Mouse (Mus musculus): ENCODE results near the gene Mybbp1a.
"Not testable (repeated sequence)": the region's sequence is repeated elsewhere in the genome, so short reads cannot be mapped to it uniquely, and the experiment has no call there.

The Mybbp1a gene

GRCm38 (mm10) chr11:72413016-72413415, 28.1 kb upstream of the Mybbp1a start:
- no peak for DNase-seq (ENCODE audit: low read depth, low spot score)

GRCm38 (mm10) chr11:72413601-72414190, 27.5 kb upstream of the Mybbp1a start:
- DNase-seq (ENCODE audit: low read depth, low spot score) = no peak

- peak; percentile 42 for DNase-seq (ENCODE audit: low read depth, low spot score)
Measured at GRCm38 (mm10) chr11:72415155-72415554, 26.0 kb upstream of the Mybbp1a start.

GRCm38 (mm10) chr11:72416666-72417065, 24.5 kb upstream of the Mybbp1a start:
- DNase-seq (ENCODE audit: low read depth, low spot score) = no peak

- no peak for DNase-seq (ENCODE audit: low read depth, low spot score)
Measured at GRCm38 (mm10) chr11:72417376-72417775, 23.8 kb upstream of the Mybbp1a start.

GRCm38 (mm10) chr11:72418227-72418626, 22.9 kb upstream of the Mybbp1a start:
- DNase-seq (ENCODE audit: low read depth, low spot score) = no peak

- no peak for DNase-seq (ENCODE audit: low read depth, low spot score)
Measured at GRCm38 (mm10) chr11:72419006-72419405, 22.1 kb upstream of the Mybbp1a start.

GRCm38 (mm10) chr11:72420460-72421122, 20.6 kb upstream of the Mybbp1a start:
- DNase-seq (ENCODE audit: low read depth, low spot score) = no peak

DNA sequence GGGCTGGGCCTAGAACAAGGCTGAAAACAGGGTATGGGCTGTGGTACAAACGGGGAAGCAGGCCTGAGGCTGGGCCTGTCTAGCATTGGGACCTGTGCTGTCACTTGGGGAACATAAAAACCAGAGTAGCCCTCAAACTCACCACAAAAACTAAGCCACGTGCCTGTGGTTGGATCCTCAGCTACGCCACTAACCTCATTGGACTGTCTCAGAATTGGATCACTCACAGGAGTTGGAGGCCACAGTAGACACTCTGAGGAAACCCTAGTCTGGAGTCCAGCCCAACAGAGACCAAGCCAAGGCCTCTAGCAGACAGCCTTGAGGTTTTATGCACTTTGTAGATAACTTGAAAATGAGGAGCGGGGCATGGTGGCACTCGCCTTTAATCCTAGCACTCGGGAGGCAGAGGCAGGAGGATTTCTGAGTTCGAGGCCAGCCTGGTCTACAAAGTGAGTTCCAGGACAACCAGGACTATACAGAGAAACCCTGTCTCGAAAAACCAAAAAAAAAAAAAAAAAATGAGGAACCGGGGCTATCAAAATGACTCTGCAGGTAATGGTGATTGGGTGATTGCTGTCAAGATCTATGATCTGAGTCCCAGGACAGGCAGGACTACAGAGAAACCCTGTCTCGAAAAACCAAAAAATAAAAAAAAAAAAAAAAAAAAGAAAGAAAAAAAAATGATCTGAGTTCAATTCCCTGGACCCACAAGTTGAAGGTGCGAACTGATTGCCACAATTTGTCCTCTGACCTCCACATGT, 19.5 kb upstream of the Mybbp1a start:
- DNase-seq (ENCODE audit: low read depth, low spot score) = no peak

DNA sequence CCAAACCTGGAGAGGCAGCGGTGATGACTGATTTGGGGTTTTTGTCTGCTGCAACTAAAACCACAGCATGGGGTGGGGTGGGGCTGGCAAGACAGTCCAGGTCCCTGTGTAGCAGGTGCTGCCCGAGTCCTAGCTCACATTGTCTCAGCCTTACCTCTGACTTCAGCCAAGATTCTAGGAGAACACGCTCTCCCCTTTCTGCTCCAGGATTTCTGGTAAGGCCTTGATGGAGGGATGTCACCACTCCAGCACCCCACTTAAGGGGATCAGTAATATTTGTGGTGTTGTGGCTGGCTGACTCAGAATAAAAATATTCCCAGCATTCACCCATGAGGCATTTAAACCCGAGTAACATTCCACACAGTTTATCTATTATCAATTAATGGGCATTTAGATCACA, 17.5 kb upstream of the Mybbp1a start:
- no peak for DNase-seq (ENCODE audit: low read depth, low spot score)

GRCm38 (mm10) chr11:72425201-72425600, 16.0 kb upstream of the Mybbp1a start:
- no peak for DNase-seq (ENCODE audit: low read depth, low spot score)

DNA sequence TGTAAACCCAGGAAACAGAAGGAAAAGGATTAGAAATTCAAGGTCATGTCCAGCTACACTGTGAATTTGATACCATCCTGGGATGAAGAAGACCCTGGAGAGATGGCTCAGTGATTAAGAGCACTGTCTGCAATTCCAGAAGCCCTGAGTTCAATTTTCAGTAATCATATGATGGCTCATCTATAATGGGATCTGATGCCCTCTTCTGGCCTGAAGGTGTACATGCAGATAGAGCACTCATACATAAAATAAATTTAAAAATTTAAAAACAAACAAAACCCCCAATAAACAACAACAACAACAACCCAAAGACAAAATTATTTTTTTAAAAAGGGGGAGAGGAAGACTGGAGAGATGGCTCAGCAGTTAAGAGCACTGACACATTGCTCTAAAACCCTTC, 14.3 kb upstream of the Mybbp1a start:
- no peak for DNase-seq (ENCODE audit: low read depth, low spot score)

- DNase-seq (ENCODE audit: low read depth, low spot score) = peak; percentile 61
Measured at GRCm38 (mm10) chr11:72428694-72429093, 12.5 kb upstream of the Mybbp1a start.

DNA sequence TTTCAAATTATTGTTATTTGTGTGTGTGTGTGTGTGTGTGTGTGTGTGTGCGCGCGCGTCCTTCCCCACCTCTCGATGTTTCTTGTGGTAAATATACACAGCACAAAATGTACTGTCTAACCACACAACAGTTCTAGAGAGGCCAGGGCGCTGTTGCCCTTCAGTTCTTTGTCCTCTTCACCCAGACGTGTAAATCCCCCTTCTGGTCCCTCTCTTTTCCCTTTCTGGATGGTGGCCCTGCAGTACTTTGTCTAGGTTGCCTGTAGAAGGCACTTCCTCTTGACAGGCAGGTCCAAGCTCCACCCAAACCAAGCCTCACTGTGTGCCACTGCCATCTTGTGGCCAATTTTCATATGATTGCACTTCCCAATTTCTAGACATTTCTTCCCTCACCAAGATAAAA, 11.9 kb upstream of the Mybbp1a start:
- peak; percentile 54 for DNase-seq (ENCODE audit: low read depth, low spot score)

DNA sequence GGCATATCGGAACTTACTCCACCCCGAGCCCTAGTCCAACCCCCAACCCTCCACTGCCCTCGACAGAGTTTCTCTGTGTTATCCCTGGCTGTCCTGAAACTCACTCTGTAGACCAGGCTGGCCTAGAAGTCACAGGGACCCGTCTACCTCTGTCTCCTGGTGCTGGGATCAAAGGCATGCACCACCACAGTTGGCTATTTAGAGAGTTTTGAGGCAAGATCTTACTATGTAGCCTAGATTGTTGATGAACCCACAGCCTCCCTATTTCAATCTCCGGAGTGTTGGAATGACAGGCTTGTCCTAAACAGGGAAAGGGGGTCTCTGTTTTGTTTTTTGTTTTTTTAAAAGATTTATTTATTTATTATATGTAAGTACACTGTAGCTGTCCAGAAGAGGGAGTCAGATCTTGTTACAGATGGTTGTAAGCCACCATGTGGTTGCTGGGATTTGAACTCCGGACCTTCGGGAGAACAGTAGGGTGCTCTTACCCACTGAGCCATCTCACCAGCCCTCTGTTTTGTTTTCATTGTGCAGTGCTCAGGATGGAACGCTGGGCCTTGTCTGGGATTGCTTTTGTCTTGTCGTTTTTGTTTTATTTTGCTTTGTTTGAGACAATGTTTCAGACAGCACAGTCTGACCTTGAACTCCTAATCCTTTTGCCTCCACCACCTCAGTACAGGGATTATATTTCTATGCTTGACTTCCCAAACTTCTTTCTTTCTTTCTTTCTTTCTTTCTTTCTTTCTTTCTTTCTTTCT, 10.7 kb upstream of the Mybbp1a start:
- DNase-seq (ENCODE audit: low read depth, low spot score) = not testable (repeated sequence)

DNA sequence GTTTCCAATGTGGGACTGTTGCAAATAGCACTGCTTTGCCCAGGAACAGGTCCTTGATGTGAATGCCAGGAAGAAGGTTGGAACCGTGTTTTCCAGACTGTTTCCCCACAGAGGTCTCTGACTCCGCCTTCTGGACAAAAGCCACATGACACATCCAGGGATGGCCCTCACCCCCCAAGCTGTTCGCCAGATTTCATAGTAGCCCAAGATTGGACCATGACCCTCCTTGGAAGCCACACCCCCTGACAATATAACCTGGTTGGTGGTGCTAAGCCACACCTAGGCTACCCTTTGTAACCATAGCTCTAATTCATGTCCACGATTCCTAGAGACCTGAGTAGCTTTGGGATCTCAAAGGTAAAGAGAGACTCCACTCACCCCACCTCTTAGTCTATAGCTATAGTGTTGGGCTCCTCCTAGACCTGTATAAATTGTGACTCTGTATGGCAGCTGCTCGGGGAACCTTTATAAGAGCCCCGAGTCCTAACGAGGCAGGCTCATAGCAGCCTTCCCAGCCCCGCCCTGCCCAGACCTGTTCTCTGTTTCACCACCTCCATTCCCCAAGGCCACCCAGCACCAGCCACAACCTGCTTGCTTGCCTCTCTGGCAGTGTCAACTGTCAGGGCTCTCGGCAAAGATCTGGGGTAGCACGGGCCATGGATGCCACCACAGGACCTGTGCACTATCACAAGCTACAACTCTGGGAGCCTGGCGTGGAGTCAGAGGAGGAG, 6.0 kb upstream of the Mybbp1a start, which contains the start of gene Ggt6:
Ggt6 (plus strand) TSS at position 564 of the 731 bp plus-strand sequence.
- no peak for DNase-seq (ENCODE audit: low read depth, low spot score)

- DNase-seq (ENCODE audit: low read depth, low spot score) = no peak
Measured at GRCm38 (mm10) chr11:72435694-72436045, 5.5 kb upstream of the Mybbp1a start.

DNA sequence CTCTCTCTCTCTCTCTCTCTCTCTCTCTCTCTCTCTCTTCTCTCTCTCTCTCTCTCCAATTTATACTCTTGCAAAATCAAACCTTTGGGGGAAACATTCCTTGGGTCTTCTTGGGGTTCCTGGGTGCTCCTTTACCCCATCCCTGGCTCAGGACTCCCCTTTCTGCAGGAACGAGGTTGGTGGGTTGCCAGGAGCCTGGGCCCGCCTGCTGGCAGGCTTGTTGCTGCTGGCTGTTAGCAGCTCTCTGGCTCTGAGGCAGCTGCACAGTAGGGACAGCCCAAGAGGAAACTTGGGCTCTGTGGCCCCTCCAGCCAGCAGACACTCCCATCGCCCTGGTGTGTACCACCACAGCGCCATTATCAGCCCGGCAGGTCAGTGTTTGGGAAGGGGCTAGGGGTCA, 4.9 kb upstream of the Mybbp1a start:
- DNase-seq (ENCODE audit: low read depth, low spot score) = no peak

- no peak for DNase-seq (ENCODE audit: low read depth, low spot score)
Measured at GRCm38 (mm10) chr11:72436756-72437650, 4.2 kb upstream of the Mybbp1a start.

- DNase-seq (ENCODE audit: low read depth, low spot score) = no peak
Measured at GRCm38 (mm10) chr11:72438411-72438810, 2.7 kb upstream of the Mybbp1a start.

Data from c-Kit-negative CD71-positive TER-119-positive erythroid progenitor cells, embryonic 14.5 days (primary cell).